Mouse (Mus musculus): ENCODE results near the gene Raly.

DNA sequence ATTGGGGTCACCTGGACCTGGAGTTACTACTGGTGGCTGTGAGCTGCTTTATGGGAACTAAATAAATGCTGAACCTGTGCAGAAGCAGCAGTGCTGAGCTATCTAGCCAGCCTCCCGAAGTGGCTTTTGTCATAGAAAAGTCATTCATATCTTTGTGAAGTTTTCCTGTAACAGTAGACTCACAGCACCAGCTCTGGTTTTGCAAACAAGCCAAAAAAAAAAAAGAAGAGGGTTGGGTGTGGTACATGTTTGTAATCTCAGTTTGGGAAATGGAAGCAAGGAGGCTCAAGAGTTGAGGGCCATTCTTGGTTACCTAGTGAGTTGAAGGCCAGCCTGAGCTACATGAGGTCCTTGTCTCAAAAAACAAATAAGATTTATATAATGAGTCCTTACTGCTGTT is 29.4 kb downstream of the Raly start:
- TF ChIP-seq EP300 (IDR thresholded peaks at IDR 0.05; ENCODE audit: low read depth) = no peak
- no peak for TF ChIP-seq CTCF (IDR thresholded peaks at IDR 0.05; ENCODE audit: low read depth)
